Mouse (Mus musculus) midbrain, embryonic 10.5 days (tissue): ENCODE data around the gene Eif2b5. TPM values are rescaled to one million over a fixed set of nuclear protein-coding genes. Genes with fewer than 3 reads are reported as not detected.
"Not testable (repeated sequence)": the region's sequence is repeated elsewhere in the genome, so short reads cannot be mapped to it uniquely, and the experiment has no call there.

Source experiments
- DNase-seq: peaks from one replicate; pipeline ENCODE4 v3.0.0-alpha.2; 2017; ENCODE audit warnings: low spot score
- H3K27ac ChIP-seq: fragments of 300-500 bp; sonication (generic); replicated peaks from 2 replicates; pipeline ENCODE4 v1.5.1; 2016; ENCODE audit warnings: mild to moderate bottlenecking
- H3K27me3 ChIP-seq: fragments of 300-500 bp; sonication (generic); 2 replicates; pipeline ENCODE4 v1.6.1; 2016; ENCODE audit warnings: low read depth, mild to moderate bottlenecking; ENCODE audit not compliant: poor library complexity, severe bottlenecking
- H3K36me3 ChIP-seq: fragments of 300-500 bp; sonication (generic); 2 replicates; pipeline ENCODE4 v1.6.1; 2016; ENCODE audit warnings: mild to moderate bottlenecking, moderate library complexity
- H3K4me1 ChIP-seq: fragments of 300-500 bp; sonication (generic); 2 replicates; pipeline ENCODE4 v1.6.1; 2016
- H3K4me3 ChIP-seq: fragments of 300-500 bp; sonication (generic); 2 replicates; pipeline ENCODE4 v1.5.1; 2016; ENCODE audit warnings: mild to moderate bottlenecking, moderate library complexity
- H3K9me3 ChIP-seq: fragments of 300-500 bp; sonication (generic); replicated peaks from 2 replicates; pipeline ENCODE4 v1.6.1; 2016; ENCODE audit warnings: mild to moderate bottlenecking
- WGBS: fragments of 180-500 bp; shearing (Covaris S2); methylation state at CpG from one replicate; pipeline ENCODE4 v1.1.7; 2016; 5-methylcytosine and 5-hydroxymethylcytosine counted together
- polyA plus RNA-seq: library from polyadenylated mRNA; unstranded; fragments of >200 nt; fragmentation: Nextera tagmentation; extraction: Ambion mirVana; gene quantifications from 2 replicates; pipeline ENCODE4 v1.2.1, GENCODE M21; 2016

Gene Eif2b5
- polyA plus RNA-seq, 1 experiment from 2014 or later = 151 TPM

- DNase-seq = no peak
- Histone ChIP-seq H3K4me3 (no peak overlapping the region), H3K4me1 (no peaks in the 10 kb centered on the region), H3K27me3 (no peaks in the 10 kb centered on the region), H3K27ac (no peak overlapping the region), H3K36me3 (no peaks in the 10 kb centered on the region), H3K9me3 (no peaks in the 10 kb centered on the region)
- 87% methylated on average over 3 of the region's 3 CpGs for WGBS
These were observed 21.3 kb upstream of the Eif2b5 start for GRCm38 (mm10) chr16:20477270-20477669.

GRCm38 (mm10) chr16:20478504-20478903 is 20.1 kb upstream of the Eif2b5 start:
- 77% methylated on average over 2 of the region's 2 CpGs for WGBS
- no peaks in the 10 kb centered on the region for H3K36me3 ChIP-seq
- no peak for DNase-seq

GRCm38 (mm10) chr16:20479026-20479760 is 19.4 kb upstream of the Eif2b5 start:
- DNase-seq, H3K4me3 ChIP-seq, H3K27ac ChIP-seq, H3K9me3 ChIP-seq, H3K27me3 ChIP-seq, H3K36me3 ChIP-seq, H3K4me1 ChIP-seq: not testable (repeated sequence)
- 91% methylated on average over 12 of the region's 12 CpGs for WGBS

More at GRCm38 (mm10) chr16:20478504-20478903, 20.1 kb upstream of the Eif2b5 start:
- Histone ChIP-seq H3K9me3 (no peaks in the 10 kb centered on the region), H3K4me3 (no peak overlapping the region), H3K27ac (no peak overlapping the region), H3K27me3 (no peaks in the 10 kb centered on the region), H3K4me1 (no peaks in the 10 kb centered on the region)

DNA sequence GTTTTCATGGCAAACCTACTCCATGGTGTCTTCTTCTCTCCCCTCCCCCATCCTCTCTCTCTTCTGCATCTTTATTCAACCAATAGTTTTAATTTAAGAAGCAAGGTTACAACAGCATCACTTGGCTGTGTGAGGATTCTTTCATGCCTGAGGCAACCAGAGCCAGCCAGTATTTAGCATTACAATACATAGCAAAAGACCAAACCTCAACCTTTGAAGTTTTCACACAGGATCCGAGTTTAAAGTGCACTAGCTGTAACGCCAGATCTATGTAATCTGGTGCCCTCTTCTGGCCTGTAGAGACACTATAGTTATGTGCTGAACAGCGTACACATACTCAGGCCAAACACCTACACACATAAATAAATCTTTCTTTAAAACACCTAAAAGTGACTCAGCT is 18.5 kb upstream of the Eif2b5 start:
- no peak for DNase-seq
- Histone ChIP-seq H3K4me1 (no peaks in the 10 kb centered on the region), H3K4me3 (no peak overlapping the region), H3K27me3 (no peaks in the 10 kb centered on the region), H3K27ac (no peak overlapping the region), H3K36me3 (no peaks in the 10 kb centered on the region), H3K9me3 (no peaks in the 10 kb centered on the region)
- 35% methylated on average over 3 of the region's 3 CpGs for WGBS

- no peak for DNase-seq
- H3K9me3 ChIP-seq = no peaks in the 10 kb centered on the region
- WGBS = 77% methylated on average over 2 of the region's 2 CpGs
- no peak overlapping the region for H3K4me3 ChIP-seq
- no peak overlapping the region for H3K27ac ChIP-seq
- no peaks in the 10 kb centered on the region for H3K27me3 ChIP-seq
- no peaks in the 10 kb centered on the region for H3K36me3 ChIP-seq
- H3K4me1 ChIP-seq = no peaks in the 10 kb centered on the region
These were observed 16.9 kb upstream of the Eif2b5 start for GRCm38 (mm10) chr16:20481746-20482145.

- H3K4me1 ChIP-seq, DNase-seq, H3K36me3 ChIP-seq, H3K9me3 ChIP-seq, H3K27ac ChIP-seq, H3K27me3 ChIP-seq, H3K4me3 ChIP-seq: not testable (repeated sequence)
- WGBS = 87% methylated on average over 7 of the region's 7 CpGs
These were observed 14.9 kb upstream of the Eif2b5 start for GRCm38 (mm10) chr16:20483716-20484115.

GRCm38 (mm10) chr16:20485061-20485460 is 13.6 kb upstream of the Eif2b5 start:
- no peaks in the 10 kb centered on the region for H3K9me3 ChIP-seq
- DNase-seq = no peak
- H3K27me3 ChIP-seq = no peaks in the 10 kb centered on the region
- H3K4me1 ChIP-seq = no peaks in the 10 kb centered on the region
- no peak overlapping the region for H3K27ac ChIP-seq
- no peak overlapping the region for H3K4me3 ChIP-seq
- WGBS = 46% methylated on average over 4 of the region's 4 CpGs
- no peaks in the 10 kb centered on the region for H3K36me3 ChIP-seq

- Histone ChIP-seq H3K4me1 (no peaks in the 10 kb centered on the region), H3K27me3 (no peaks in the 10 kb centered on the region), H3K36me3 (no peaks in the 10 kb centered on the region), H3K9me3 (no peaks in the 10 kb centered on the region), H3K27ac (no peak overlapping the region), H3K4me3 (no peak overlapping the region)
- no peak for DNase-seq
- WGBS = 73% methylated on average over 3 of the region's 3 CpGs
These were observed 12.6 kb upstream of the Eif2b5 start for GRCm38 (mm10) chr16:20486048-20486447.

GRCm38 (mm10) chr16:20488151-20488550 is 10.5 kb upstream of the Eif2b5 start:
- Histone ChIP-seq H3K27me3 (no peaks in the 10 kb centered on the region), H3K4me3 (no peak overlapping the region), H3K36me3 (no peaks in the 10 kb centered on the region), H3K27ac (no peak overlapping the region), H3K4me1 (no peaks in the 10 kb centered on the region), H3K9me3 (no peaks in the 10 kb centered on the region)
- no peak for DNase-seq
- 95% methylated on average over 1 of the region's 1 CpGs for WGBS

DNA sequence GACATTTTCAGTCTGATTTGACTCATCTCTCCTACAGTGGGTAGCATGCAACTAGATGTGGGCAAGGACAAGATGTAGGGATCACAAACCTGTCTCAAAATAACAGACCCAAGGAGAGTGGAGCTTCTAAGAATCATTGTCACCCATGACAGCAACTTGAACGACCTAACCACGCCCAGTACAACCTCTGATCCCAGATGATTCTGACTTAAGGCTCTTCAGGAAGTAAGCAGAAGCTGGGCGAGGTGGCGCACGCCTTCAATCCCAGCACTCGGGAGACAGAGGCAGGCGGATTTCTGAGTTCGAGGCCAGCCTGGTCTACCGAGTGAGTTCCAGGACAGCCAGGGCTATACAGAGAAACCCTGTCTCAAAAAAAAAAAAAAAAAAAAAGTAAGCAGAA is 9.9 kb upstream of the Eif2b5 start:
- not testable (repeated sequence) for H3K36me3 ChIP-seq, H3K9me3 ChIP-seq, H3K27ac ChIP-seq, H3K27me3 ChIP-seq, H3K4me3 ChIP-seq, H3K4me1 ChIP-seq, DNase-seq
- WGBS = 83% methylated on average over 9 of the region's 9 CpGs

DNA sequence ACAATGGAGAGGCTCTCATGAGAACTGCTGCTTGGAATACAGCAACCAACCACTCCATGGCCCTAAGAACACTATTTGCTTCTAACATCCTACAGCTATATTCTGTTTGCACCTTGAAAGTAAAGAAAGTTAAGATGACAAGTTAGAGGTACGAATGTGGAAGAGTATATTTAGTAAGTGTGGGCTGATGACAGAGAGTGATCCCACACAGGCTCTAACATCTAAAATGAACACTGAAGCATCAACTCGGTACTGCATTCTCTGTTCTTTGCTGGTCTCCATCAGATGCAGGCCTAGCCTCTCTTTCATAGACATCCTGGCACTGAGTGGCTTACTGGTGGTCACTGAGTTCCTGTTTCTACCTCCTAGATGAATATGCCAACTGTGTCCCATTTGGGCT is 9.4 kb upstream of the Eif2b5 start:
- 85% methylated on average over 2 of the region's 2 CpGs for WGBS
- Histone ChIP-seq H3K27me3 (no peaks in the 10 kb centered on the region), H3K36me3 (no peaks in the 10 kb centered on the region), H3K27ac (no peak overlapping the region), H3K4me3 (no peak overlapping the region), H3K9me3 (no peaks in the 10 kb centered on the region), H3K4me1 (no peaks in the 10 kb centered on the region)
- no peak for DNase-seq

DNA sequence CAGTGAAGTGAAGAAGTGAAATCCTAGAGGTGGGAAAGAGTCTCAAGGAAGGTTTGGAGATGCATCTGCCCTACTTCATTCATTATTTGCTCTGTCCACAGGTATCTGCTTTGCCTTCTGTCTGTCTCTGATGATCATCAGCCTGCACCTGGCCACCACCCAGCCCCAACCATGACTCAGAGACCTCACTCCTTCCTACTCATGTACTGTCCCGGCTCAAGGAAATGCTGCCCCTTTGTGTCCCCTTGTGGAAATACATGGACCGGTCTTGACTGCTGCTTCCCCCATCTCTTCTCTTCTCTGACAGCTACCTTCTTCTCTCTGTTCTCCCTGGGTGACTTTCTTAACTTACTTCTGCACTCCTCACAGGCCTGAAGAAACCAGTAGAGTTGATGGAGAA is 8.0 kb upstream of the Eif2b5 start:
- Histone ChIP-seq H3K27me3 (no peaks in the 10 kb centered on the region), H3K9me3 (no peaks in the 10 kb centered on the region), H3K4me1 (no peaks in the 10 kb centered on the region), H3K36me3 (no peaks in the 10 kb centered on the region), H3K27ac (no peak overlapping the region), H3K4me3 (no peak overlapping the region)
- DNase-seq = no peak
- 44% methylated on average over 2 of the region's 2 CpGs for WGBS

DNA sequence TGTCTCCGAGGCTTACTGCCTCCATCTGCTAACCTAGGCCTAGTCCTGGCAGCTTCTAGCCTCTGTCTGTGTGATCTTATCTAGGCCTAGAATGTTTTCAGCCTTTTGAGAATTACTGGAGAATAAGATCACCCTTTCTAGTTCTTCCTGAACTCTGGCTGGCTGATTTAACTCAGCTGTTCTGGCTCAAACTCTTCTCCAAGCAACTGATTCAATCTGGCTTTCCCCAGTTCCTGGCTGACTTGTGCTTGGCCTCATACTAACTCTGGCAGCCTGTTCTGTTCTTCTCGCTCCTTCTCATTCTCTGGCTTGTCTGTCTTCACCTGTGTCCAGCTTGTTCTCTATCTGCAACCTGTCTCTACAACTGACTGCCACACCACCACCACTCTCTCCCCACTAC is 7.3 kb upstream of the Eif2b5 start:
- H3K4me1 ChIP-seq = no peaks in the 10 kb centered on the region
- peaks cover 5% of the 10 kb centered on the region; the same call in 1 of the 2 replicates for H3K27me3 ChIP-seq
- DNase-seq = no peak
- no peaks in the 10 kb centered on the region for H3K36me3 ChIP-seq
- no peak overlapping the region for H3K27ac ChIP-seq
- no peak overlapping the region for H3K4me3 ChIP-seq
- no peaks in the 10 kb centered on the region for H3K9me3 ChIP-seq
- 78% methylated on average over 2 of the region's 2 CpGs for WGBS

GRCm38 (mm10) chr16:20493452-20493851 is 5.2 kb upstream of the Eif2b5 start:
- 76% methylated on average over 2 of the region's 2 CpGs for WGBS
- no peak overlapping the region for H3K4me3 ChIP-seq

More at GRCm38 (mm10) chr16:20493452-20493851, 5.2 kb upstream of the Eif2b5 start:
- Histone ChIP-seq H3K4me1 (peaks cover 13% of the 10 kb centered on the region), H3K36me3 (no peaks in the 10 kb centered on the region), H3K27ac (no peak overlapping the region), H3K9me3 (no peaks in the 10 kb centered on the region), H3K27me3 (peaks cover 22% of the 10 kb centered on the region)
- DNase-seq = no peak
